In the genomic region with DNA sequence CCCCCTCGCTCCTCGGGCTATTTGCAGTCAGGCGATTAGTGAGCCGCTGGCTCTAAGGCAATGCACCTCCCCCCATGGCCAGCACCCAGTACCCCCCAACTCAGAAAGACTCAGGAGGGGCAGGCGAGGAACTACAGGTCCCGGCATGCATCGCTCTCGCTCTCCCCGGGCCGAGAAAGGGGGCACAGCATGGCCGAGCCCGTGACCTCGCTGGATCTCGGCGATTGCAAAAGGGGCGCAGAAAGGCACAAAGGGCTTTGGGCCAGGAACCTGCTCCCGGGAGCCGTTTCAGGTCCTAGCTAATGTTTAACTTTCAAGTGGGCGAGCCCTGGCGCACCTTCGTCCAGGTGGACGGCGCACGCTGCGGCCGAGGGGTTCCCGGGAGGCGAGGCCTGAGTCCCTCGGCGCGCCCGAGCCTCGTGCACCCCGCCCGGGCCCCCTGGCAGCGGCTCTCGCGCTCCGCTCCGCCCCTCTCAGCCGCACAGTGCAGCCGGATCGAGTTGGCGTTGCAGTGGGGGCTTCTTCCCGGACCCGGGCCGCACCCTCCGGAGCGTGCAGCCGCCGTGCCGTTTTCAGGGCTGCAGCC, we compare ENCODE assay signal across 8 mouse cellular contexts. TPM values are rescaled to one million over a fixed set of nuclear protein-coding genes. Genes with fewer than 3 reads are reported as not detected.
DNase-seq lines count a peak whose midpoint lies in the region; ATAC-seq and TF ChIP-seq lines count a peak whose summit lies in the region.

No protein-coding gene starts in this region.

- DNase-seq in heart, adult 11 months = peak; percentile 98
- DNase-seq in heart, adult 8-10 months (ENCODE audit: low spot score) = no peak
- DNase-seq in cerebellum, postnatal 25 days = peak; percentile 80 to 81
- peak; percentile 61 for DNase-seq in gastrocnemius, postnatal 10 days
- peak; percentile 88 for DNase-seq in intestine, embryonic 14.5 days (ENCODE audit: low spot score)
- peak; percentile 81 for DNase-seq in liver, embryonic 11.5 days (ENCODE audit: low spot score)
- peak; percentile 52 to 55 for DNase-seq in spleen, postnatal 36 days (ENCODE audit: low spot score in 2 of 2)

- peak overlapping the region; percentile 93 for H3K27ac ChIP-seq in intestine, embryonic 14.5 days (ENCODE audit: low read depth)
- peak overlapping the region; percentile 90 for H3K27ac ChIP-seq in liver, embryonic 11.5 days (ENCODE audit: low read depth, low read length)

- H3K79me2 ChIP-seq in myocyte (ENCODE audit: control insufficient read depth, insufficient read depth) = peaks cover 23% of the 10 kb centered on the region

- ATAC-seq in intestine, embryonic 14.5 days (replicated peaks; ENCODE audit: low FRiP score, low TSS enrichment, low read depth) = peak; percentile 86
- peak; percentile 74 for ATAC-seq in liver, embryonic 11.5 days (replicated peaks; ENCODE audit: low FRiP score)

- H3K9me3 ChIP-seq in intestine, embryonic 14.5 days (ENCODE audit: control insufficient read depth, low read length) = no peaks in the 10 kb centered on the region
- no peaks in the 10 kb centered on the region for H3K9me3 ChIP-seq in liver, embryonic 11.5 days (ENCODE audit: control insufficient read depth, low read length)

- H3K4me2 ChIP-seq in intestine, embryonic 14.5 days (ENCODE audit: low read length) = peak overlapping the region; percentile 60
- H3K4me2 ChIP-seq in liver, embryonic 11.5 days = peak overlapping the region; percentile 74
- H3K4me2 ChIP-seq in myocyte (ENCODE audit: low read depth) = peak overlapping the region; percentile 81

- peak overlapping the region; percentile 84 for H3ac ChIP-seq in myocyte (ENCODE audit: control insufficient read depth, insufficient read length)

- peaks cover 36% of the 10 kb centered on the region for H3K36me3 ChIP-seq in intestine, embryonic 14.5 days (ENCODE audit: control insufficient read depth, insufficient read depth, low read length)
- peaks cover 36% of the 10 kb centered on the region for H3K36me3 ChIP-seq in liver, embryonic 11.5 days (ENCODE audit: control insufficient read depth, insufficient read depth, low read length)
- peaks cover 25% of the 10 kb centered on the region for H3K36me3 ChIP-seq in myocyte (ENCODE audit: control insufficient read depth, insufficient read depth)

- peaks cover 17% of the 10 kb centered on the region for H3K4me1 ChIP-seq in intestine, embryonic 14.5 days (replicated peaks; ENCODE audit: control insufficient read depth, insufficient read depth, low read length)
- peaks cover 16% of the 10 kb centered on the region for H3K4me1 ChIP-seq in liver, embryonic 11.5 days (replicated peaks; ENCODE audit: control insufficient read depth, insufficient read depth, low read length)

- H3K4me3 ChIP-seq in intestine, embryonic 14.5 days (ENCODE audit: low read depth, low read length) = peak overlapping the region; percentile 98
- H3K4me3 ChIP-seq in liver, embryonic 11.5 days (ENCODE audit: low read depth, low read length) = peak overlapping the region; percentile 99
- H3K4me3 ChIP-seq in myocyte = peak overlapping the region; percentile 88

- H3K9ac ChIP-seq in intestine, embryonic 14.5 days (ENCODE audit: low read length) = peak overlapping the region; percentile 97
- peak overlapping the region; percentile 99 for H3K9ac ChIP-seq in liver, embryonic 11.5 days (ENCODE audit: low read depth, low read length)

- H3K27me3 ChIP-seq in intestine, embryonic 14.5 days (replicated peaks; ENCODE audit: control insufficient read depth, insufficient read depth, low read length) = no peaks in the 10 kb centered on the region
- H3K27me3 ChIP-seq in liver, embryonic 11.5 days (replicated peaks; ENCODE audit: control insufficient read depth, insufficient read depth, low read length) = no peaks in the 10 kb centered on the region
- no peaks in the 10 kb centered on the region for H3K27me3 ChIP-seq in myocyte (ENCODE audit: control insufficient read depth, insufficient read depth, insufficient read length)

- TF ChIP-seq POLR2A in myocyte (IDR thresholded peaks at IDR 0.05; ENCODE audit: insufficient read length, low read depth) = no peak

- WGBS in intestine, embryonic 14.5 days = 0% methylated on average over 49 of the region's 52 CpGs
- under 1% methylated on average over 52 of the region's 52 CpGs for WGBS in liver, embryonic 11.5 days

TF ChIP-seq in myocyte, 11 proteins besides CTCF, POLR2A, EP300 and RAD21:
- TF ChIP-seq MAX (IDR thresholded peaks at IDR 0.05; ENCODE audit: low read depth) (no peak), REST (IDR thresholded peaks at IDR 0.05; ENCODE audit: insufficient read depth, insufficient read length) (no peak), CEBPB (IDR thresholded peaks at IDR 0.05; ENCODE audit: insufficient read depth, poor library complexity, severe bottlenecking) (no peak), SRF (IDR thresholded peaks at IDR 0.05; ENCODE audit: control insufficient read depth, insufficient read length, low read depth) (no peak), TCF12 (IDR thresholded peaks at IDR 0.05; ENCODE audit: insufficient read depth, poor library complexity, severe bottlenecking) (no peak), POLR2AphosphoS2 (IDR thresholded peaks at IDR 0.05; ENCODE audit: insufficient read length, low read depth) (no peak), USF1 (IDR thresholded peaks at IDR 0.05; ENCODE audit: low read depth) (no peak), MYOD1 (IDR thresholded peaks at IDR 0.05; ENCODE audit: control insufficient read depth in 1 of 3, insufficient read length in 2 of 3, low read depth in 2 of 3) (no peak), MYOG (IDR thresholded peaks at IDR 0.05; ENCODE audit: control insufficient read depth in 1 of 3, insufficient read depth in 1 of 3, insufficient read length in 2 of 3, low read depth in 2 of 3) (no peak), E2F4 (IDR thresholded peaks at IDR 0.05; ENCODE audit: insufficient read depth) (no peak), TCF3 (IDR thresholded peaks at IDR 0.05; ENCODE audit: insufficient read length, low read depth) (no peak)
TF ChIP-seq in myocyte: peak in this region for 0.

RNA-seq across cellular contexts. Expression of a gene that starts 0.7 kb away (rescaled TPM):
- 100 to 1,000 TPM; 337 to 380 (median 365) TPM for total RNA-seq in heart, adult 8-10 months (2022)
- total RNA-seq in gastrocnemius, postnatal 10 days (2021) = 10 to 100 TPM; 88.1 to 90.8 TPM
- polyA plus RNA-seq in intestine, embryonic 14.5 days (2014; fragmentation: Nextera tagmentation; extraction: Ambion mirVana) = 489 and 529 TPM in 2 replicates
- 541 and 572 TPM in 2 replicates for polyA plus RNA-seq in liver, embryonic 11.5 days (2014; fragmentation: Nextera tagmentation; extraction: Ambion mirVana)
- 224 TPM for polyA plus RNA-seq in myocyte (2012; fragmentation: generic; extraction: Trizol)

RNA-seq across cellular contexts. Expression of a gene that starts 13.1 kb away (rescaled TPM):
- total RNA-seq in heart, adult 8-10 months (2022) = 10 to 100 TPM; 16.0 to 20.0 (median 16.9) TPM
- total RNA-seq in gastrocnemius, postnatal 10 days (2021) = 10 to 100 TPM; 21.6 to 24.9 TPM
- polyA plus RNA-seq in intestine, embryonic 14.5 days (2014; fragmentation: Nextera tagmentation; extraction: Ambion mirVana) = 29.6 and 35.9 TPM in 2 replicates
- polyA plus RNA-seq in liver, embryonic 11.5 days (2014; fragmentation: Nextera tagmentation; extraction: Ambion mirVana) = 30.1 and 32.8 TPM in 2 replicates
- 32.6 TPM for polyA plus RNA-seq in myocyte (2012; fragmentation: generic; extraction: Trizol)

RNA-seq across cellular contexts. Expression of a gene that starts 38.7 kb away (rescaled TPM):
- total RNA-seq in heart, adult 8-10 months (2022) = 1 to 10 TPM; 1.1 to 1.8 (median 1.3) TPM
- total RNA-seq in gastrocnemius, postnatal 10 days (2021) = 1 to 10 TPM; 3.3 to 3.4 TPM
- polyA plus RNA-seq in intestine, embryonic 14.5 days (2014; fragmentation: Nextera tagmentation; extraction: Ambion mirVana) = 6.1 and 6.6 TPM in 2 replicates
- polyA plus RNA-seq in liver, embryonic 11.5 days (2014; fragmentation: Nextera tagmentation; extraction: Ambion mirVana) = 2.9 and 3.5 TPM in 2 replicates
- polyA plus RNA-seq in myocyte (2012; fragmentation: generic; extraction: Trizol) = 1.1 TPM
